Mouse (Mus musculus) cerebellum, postnatal 14 days (tissue): Measurements from ENCODE around the gene Gm17651.

Experiments
- DNase-seq, 2 experiments: peaks; one replicate each; pipeline ENCODE4 v3.0.0; 2021; ENCODE audit warnings: mixed read lengths in 2 of 2

The Gm17651 gene

DNA sequence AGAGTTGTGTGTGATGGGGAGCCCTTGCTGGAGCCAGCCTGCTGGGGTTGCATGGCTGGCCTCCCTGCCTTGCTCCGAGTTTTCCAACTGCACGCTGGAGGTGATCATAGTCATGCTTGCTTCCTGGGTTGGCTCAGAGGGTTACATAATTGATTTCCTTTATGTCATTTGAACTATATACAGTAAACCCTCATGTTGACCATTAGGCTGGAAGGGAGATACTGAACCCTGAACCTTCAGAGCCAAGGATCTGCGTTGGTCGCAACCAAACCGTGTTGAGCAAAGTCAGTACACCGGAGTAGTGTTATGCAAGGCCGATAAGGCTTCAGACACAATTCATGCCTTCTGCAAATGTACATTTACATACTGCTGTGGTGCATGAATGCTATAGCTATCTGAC is 46.6 kb downstream of the Gm17651 start:
- DNase-seq: no peak

DNA sequence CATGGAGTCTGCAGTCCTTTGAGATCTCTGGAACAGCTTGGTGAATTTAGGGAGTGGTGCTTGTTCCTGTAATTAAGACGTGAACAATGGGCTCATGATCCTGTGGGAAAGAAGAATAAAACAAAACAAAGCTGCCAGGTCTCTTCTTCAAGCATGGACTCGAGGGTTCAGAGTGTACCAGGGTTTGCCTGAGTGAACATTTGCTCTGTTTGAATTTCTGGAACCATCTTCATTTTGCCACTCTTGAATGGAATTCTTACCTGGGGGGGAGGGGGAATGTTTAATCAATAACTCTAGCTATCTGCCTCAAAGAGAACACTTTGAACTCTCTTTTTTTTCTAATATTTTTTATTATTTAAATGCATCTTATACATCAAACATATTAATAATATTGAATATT is 49.9 kb downstream of the Gm17651 start:
- no peak for DNase-seq
